Mouse (Mus musculus): ENCODE measurements around the gene Slc38a9. TPM values are rescaled to one million over a fixed set of nuclear protein-coding genes. Genes with fewer than 3 reads are reported as not detected.

The Slc38a9 gene
- polyA plus RNA-seq, 2 experiments, result 9.2 to 10.9 TPM

- no peak for TF ChIP-seq EP300 (IDR thresholded peaks at IDR 0.05; ENCODE audit: low read depth)
- no peak for TF ChIP-seq CTCF (IDR thresholded peaks at IDR 0.05; ENCODE audit: low read depth)
- Histone ChIP-seq H3K4me2 (ENCODE audit: low read depth) (no peak overlapping the region), H3K27me3 (ENCODE audit: control insufficient read depth, insufficient read depth, low read length) (no peaks in the 10 kb centered on the region), H3K4me1 (replicated peaks; ENCODE audit: control insufficient read depth in 2 of 2, insufficient read depth in 2 of 2, low read length in 1 of 2) (peaks cover 4 to 24% of the 10 kb centered on the region in 2 experiments; a peak in 3 of 4 replicates), H3K4me3 (ENCODE audit: insufficient read depth in 1 of 2, low read depth in 2 of 2, low read length in 2 of 2) (no peak overlapping the region), H3K9ac (replicated peaks) (no peak overlapping the region), H3K36me3 (replicated peaks; ENCODE audit: control insufficient read depth, insufficient read depth, low read depth) (no peaks in the 10 kb centered on the region), H3K9me3 (ENCODE audit: control insufficient read depth, low read length) (no peaks in the 10 kb centered on the region), H3K27ac (no peak overlapping the region)
- DNase-seq (ENCODE audit: low read depth in 3 of 3, low spot score in 3 of 3) (no peak), ATAC-seq (ENCODE audit: insufficient read depth) (peak; percentile 19; the same call in 1 of the 2 replicates)
- 4% methylated on average over 1 of the region's 1 CpGs for WGBS (ENCODE audit: insufficient replicate concordance)
Observed at GRCm38 (mm10) chr13:112760538-112760881, 100.0 kb downstream of the Slc38a9 start.

GRCm38 (mm10) chr13:112761787-112762186, 101.2 kb downstream of the Slc38a9 start:
- Histone ChIP-seq H3K27ac (no peak overlapping the region), H3K4me3 (ENCODE audit: insufficient read depth in 1 of 2, low read depth in 2 of 2, low read length in 2 of 2) (no peak overlapping the region), H3K4me2 (ENCODE audit: low read depth) (no peak overlapping the region), H3K27me3 (ENCODE audit: control insufficient read depth, insufficient read depth, low read length) (no peaks in the 10 kb centered on the region), H3K9ac (replicated peaks) (no peak overlapping the region), H3K4me1 (replicated peaks; ENCODE audit: control insufficient read depth in 2 of 2, insufficient read depth in 2 of 2, low read length in 1 of 2) (peaks cover 4 to 24% of the 10 kb centered on the region in 2 experiments; a peak in 3 of 4 replicates), H3K9me3 (ENCODE audit: control insufficient read depth, low read length) (no peaks in the 10 kb centered on the region), H3K36me3 (replicated peaks; ENCODE audit: control insufficient read depth, insufficient read depth, low read depth) (no peaks in the 10 kb centered on the region)
- no peak for ATAC-seq (ENCODE audit: insufficient read depth)
- no peak for DNase-seq (ENCODE audit: low read depth in 3 of 3, low spot score in 3 of 3)
- 13% methylated on average over 1 of the region's 1 CpGs for whole genome bisulfite sequencing (ENCODE audit: insufficient replicate concordance)
- TF ChIP-seq EP300 (IDR thresholded peaks at IDR 0.05; ENCODE audit: low read depth), result no peak
- TF ChIP-seq CTCF (IDR thresholded peaks at IDR 0.05; ENCODE audit: low read depth), result no peak

DNA sequence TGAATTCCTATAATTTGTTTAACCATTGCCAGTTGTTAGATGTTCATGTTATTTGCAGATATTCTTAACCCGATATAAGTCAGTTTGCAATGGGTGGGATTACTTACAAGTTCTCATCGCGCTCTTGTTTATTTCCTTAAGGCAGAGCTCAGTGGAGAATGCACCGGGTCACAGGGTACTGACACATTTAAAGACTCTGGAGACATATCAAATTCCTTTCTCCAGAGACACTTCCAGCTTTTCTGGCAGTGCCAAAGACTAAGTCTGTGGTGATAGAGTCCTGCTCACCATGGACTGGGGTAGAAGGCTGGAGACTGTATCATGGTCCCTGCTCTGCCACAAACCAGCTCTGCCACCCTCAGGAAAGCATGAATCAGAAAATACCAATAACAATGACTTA, 102.0 kb downstream of the Slc38a9 start:
- DNase-seq (ENCODE audit: low read depth in 3 of 3, low spot score in 3 of 3) (no peak), ATAC-seq (ENCODE audit: insufficient read depth) (no peak)
- H3K27me3 ChIP-seq (ENCODE audit: control insufficient read depth, insufficient read depth, low read length), result no peaks in the 10 kb centered on the region
- WGBS (ENCODE audit: insufficient replicate concordance), result 79% methylated on average over 4 of the region's 4 CpGs
- H3K4me3 ChIP-seq (ENCODE audit: insufficient read depth in 1 of 2, low read depth in 2 of 2, low read length in 2 of 2), result no peak overlapping the region
- H3K4me1 ChIP-seq (replicated peaks; ENCODE audit: control insufficient read depth in 2 of 2, insufficient read depth in 2 of 2, low read length in 1 of 2), result peaks cover 4 to 24% of the 10 kb centered on the region in 2 experiments; a peak in 3 of 4 replicates
- H3K9ac ChIP-seq (replicated peaks), result no peak overlapping the region
- no peak for TF ChIP-seq EP300 (IDR thresholded peaks at IDR 0.05; ENCODE audit: low read depth)
- TF ChIP-seq CTCF (IDR thresholded peaks at IDR 0.05; ENCODE audit: low read depth), result no peak
- H3K36me3 ChIP-seq (replicated peaks; ENCODE audit: control insufficient read depth, insufficient read depth, low read depth), result no peaks in the 10 kb centered on the region
- no peak overlapping the region for H3K27ac ChIP-seq
- no peaks in the 10 kb centered on the region for H3K9me3 ChIP-seq (ENCODE audit: control insufficient read depth, low read length)
- no peak overlapping the region for H3K4me2 ChIP-seq (ENCODE audit: low read depth)

GRCm38 (mm10) chr13:112763531-112764091, 103.1 kb downstream of the Slc38a9 start:
- no peak overlapping the region for H3K4me3 ChIP-seq (ENCODE audit: insufficient read depth in 1 of 2, low read depth in 2 of 2, low read length in 2 of 2)
- no peak overlapping the region for H3K9ac ChIP-seq (replicated peaks)
- WGBS (ENCODE audit: insufficient replicate concordance), result 46% methylated on average over 10 of the region's 10 CpGs
- no peak overlapping the region for H3K4me2 ChIP-seq (ENCODE audit: low read depth)
- no peak overlapping the region for H3K27ac ChIP-seq
- H3K4me1 ChIP-seq (replicated peaks; ENCODE audit: control insufficient read depth in 2 of 2, insufficient read depth in 2 of 2, low read length in 1 of 2), result peaks cover 4 to 24% of the 10 kb centered on the region in 2 experiments; a peak in 3 of 4 replicates
- peak; percentile 45; the same call in 1 of the 2 replicates for ATAC-seq (ENCODE audit: insufficient read depth)
- H3K9me3 ChIP-seq (ENCODE audit: control insufficient read depth, low read length), result no peaks in the 10 kb centered on the region
- no peaks in the 10 kb centered on the region for H3K27me3 ChIP-seq (ENCODE audit: control insufficient read depth, insufficient read depth, low read length)
- no peaks in the 10 kb centered on the region for H3K36me3 ChIP-seq (replicated peaks; ENCODE audit: control insufficient read depth, insufficient read depth, low read depth)
- DNase-seq (ENCODE audit: low read depth in 3 of 3, low spot score in 3 of 3), result peak in 2 of 3 experiments; percentile 73 to 77
- TF ChIP-seq CTCF (IDR thresholded peaks at IDR 0.05; ENCODE audit: low read depth) (no peak), EP300 (IDR thresholded peaks at IDR 0.05; ENCODE audit: low read depth) (no peak)

GRCm38 (mm10) chr13:112764556-112764955, 104.0 kb downstream of the Slc38a9 start:
- ATAC-seq (ENCODE audit: insufficient read depth) (no peak), DNase-seq (ENCODE audit: low read depth in 3 of 3, low spot score in 3 of 3) (no peak)
- Histone ChIP-seq H3K27me3 (ENCODE audit: control insufficient read depth, insufficient read depth, low read length) (no peaks in the 10 kb centered on the region), H3K9me3 (ENCODE audit: control insufficient read depth, low read length) (no peaks in the 10 kb centered on the region), H3K9ac (replicated peaks) (no peak overlapping the region), H3K4me3 (ENCODE audit: insufficient read depth in 1 of 2, low read depth in 2 of 2, low read length in 2 of 2) (no peak overlapping the region), H3K27ac (no peak overlapping the region), H3K4me2 (ENCODE audit: low read depth) (no peak overlapping the region), H3K4me1 (replicated peaks; ENCODE audit: control insufficient read depth in 2 of 2, insufficient read depth in 2 of 2, low read length in 1 of 2) (peaks cover 4 to 24% of the 10 kb centered on the region in 2 experiments; a peak in 3 of 4 replicates), H3K36me3 (replicated peaks; ENCODE audit: control insufficient read depth, insufficient read depth, low read depth) (no peaks in the 10 kb centered on the region)
- TF ChIP-seq CTCF (IDR thresholded peaks at IDR 0.05; ENCODE audit: low read depth) (no peak), EP300 (IDR thresholded peaks at IDR 0.05; ENCODE audit: low read depth) (no peak)
- WGBS (ENCODE audit: insufficient replicate concordance), result 68% methylated on average over 5 of the region's 5 CpGs

Data from liver, embryonic 14.5 days (tissue).